Mouse (Mus musculus): ENCODE measurements around the gene Klf5. TPM values are rescaled to one million over a fixed set of nuclear protein-coding genes. Genes with fewer than 3 reads are reported as not detected.

Gene Klf5
- polyA plus RNA-seq (2012; rRNA removed), result 1.6 and 2.7 TPM in 2 replicates

DNA sequence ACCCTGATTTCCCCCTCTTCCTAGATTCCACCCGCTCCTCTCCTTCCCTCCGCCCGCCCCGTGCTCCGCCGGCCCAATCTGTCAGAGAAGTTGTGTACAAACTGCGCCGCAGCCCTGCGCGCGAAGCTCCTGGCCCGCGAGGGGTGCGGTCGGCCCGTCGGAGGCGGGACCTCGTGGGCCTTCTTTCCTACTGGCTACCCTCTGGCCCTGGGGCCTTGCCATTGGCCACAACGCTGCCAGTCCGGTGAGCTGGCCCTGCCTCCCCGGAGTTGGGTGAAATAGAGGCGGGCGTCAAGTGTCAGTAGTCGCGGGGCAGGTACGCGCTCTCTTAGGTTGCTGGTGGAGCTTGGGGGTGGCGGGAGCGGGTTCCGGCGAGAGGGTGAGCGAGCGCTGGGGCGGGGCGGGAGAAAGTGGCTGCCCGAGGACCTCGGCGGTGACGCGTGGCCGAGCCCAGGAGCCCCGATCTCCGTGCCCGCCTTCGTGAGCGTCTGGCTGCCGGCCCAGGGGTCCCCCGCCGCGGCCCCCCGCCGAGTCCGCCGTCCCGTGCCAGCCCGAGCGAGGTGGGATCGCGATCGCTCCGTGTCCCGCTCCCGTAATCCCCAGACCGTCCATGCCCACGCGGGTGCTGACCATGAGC is at the start of gene Klf5:
Gene Klf5 (plus strand): TSS at position 307 of the 637 bp plus-strand sequence.

Other genes with a start within 250 kb of the Klf5 start
- 13.7 and 14.4 TPM in 2 replicates for gene Pibf1, start 199.3 kb upstream of the Klf5 start, polyA plus RNA-seq (2012; rRNA removed)
- 33.4 and 34.1 TPM in 2 replicates for gene Dis3, start 198.9 kb upstream of the Klf5 start, polyA plus RNA-seq (2012; rRNA removed)